Mouse (Mus musculus) MEL (cell line): ENCODE measurements at regions not wholly inside any gene's neighbourhood (a gene's known extent, or its start where the extent isn't known, plus 50 kb on each side); places are given as distances from the start of the nearest gene placed in this dataset.
"Not testable (repeated sequence)": the region's sequence is repeated elsewhere in the genome, so short reads cannot be mapped to it uniquely, and the experiment has no call there.

Experiments
- DNase-seq: peaks from one replicate; pipeline ENCODE4 v3.0.0; 2011; ENCODE audit warnings: low read depth, low spot score
- H3K27ac ChIP-seq: 2 replicates; pipeline ENCODE4 v1.5.1; 2012; ENCODE audit warnings: low read depth, mild to moderate bottlenecking, control low read depth, low read length, moderate library complexity; ENCODE audit not compliant: control insufficient read depth
- H3K27me3 ChIP-seq, 2 experiments: fragments of 150-350 bp in 1 of 2; sonication (generic) in 1 of 2; 2 replicates each; pipeline ENCODE4 v1.6.1; 2012; ENCODE audit warnings: low read length in 2 of 2, mild to moderate bottlenecking in 2 of 2, improper control_type of control experiment in 1 of 2, moderate library complexity in 1 of 2; ENCODE audit not compliant: insufficient read depth in 2 of 2, control insufficient read depth in 1 of 2
- H3K36me3 ChIP-seq, 2 experiments: 2 replicates each; pipeline ENCODE4 v1.6.1; 2012 to 2014; ENCODE audit warnings: low read length in 2 of 2, improper control_type of control experiment in 1 of 2, inconsistent platforms in 1 of 2, mild to moderate bottlenecking in 1 of 2; ENCODE audit not compliant: insufficient read depth in 2 of 2, control insufficient read depth in 1 of 2
- H3K4me1 ChIP-seq, 2 experiments: fragments of 150-350 bp in 1 of 2; sonication (generic) in 1 of 2; 2 replicates each; pipeline ENCODE4 v1.6.1; 2012; ENCODE audit warnings: low read length in 2 of 2, improper control_type of control experiment in 1 of 2, mild to moderate bottlenecking in 1 of 2; ENCODE audit not compliant: insufficient read depth in 2 of 2, control insufficient read depth in 1 of 2
- H3K4me3 ChIP-seq, 2 experiments: fragments of 150-350 bp in 1 of 2; sonication (generic) in 1 of 2; 2 replicates each; pipeline ENCODE4 v1.5.1; 2012; ENCODE audit warnings: low read depth in 2 of 2, low read length in 2 of 2, mild to moderate bottlenecking in 2 of 2, moderate library complexity in 2 of 2, control low read depth in 1 of 2, improper control_type of control experiment in 1 of 2; ENCODE audit not compliant: control insufficient read depth in 1 of 2, insufficient read depth in 1 of 2
- H3K79me2 ChIP-seq: 2 replicates; pipeline ENCODE4 v1.6.1; 2012; ENCODE audit warnings: mild to moderate bottlenecking, low read length, moderate library complexity; ENCODE audit not compliant: control insufficient read depth, poor library complexity, insufficient read depth
- H3K9ac ChIP-seq: 2 replicates; pipeline ENCODE4 v1.6.1; 2012; ENCODE audit warnings: low read depth, mild to moderate bottlenecking, control low read depth, low read length, moderate library complexity; ENCODE audit not compliant: control insufficient read depth, poor library complexity, severe bottlenecking
- H3K9me3 ChIP-seq: fragments of 150-350 bp; sonication (generic); replicated peaks from 2 replicates; pipeline ENCODE4 v1.6.1; 2012; ENCODE audit warnings: mild to moderate bottlenecking, low read length, improper control_type of control experiment, moderate library complexity; ENCODE audit not compliant: insufficient read depth
- BHLHE40 ChIP-seq: IDR thresholded peaks from 2 replicates; pipeline ENCODE4 v1.6.1; 2012; ENCODE audit warnings: low read depth, mild to moderate bottlenecking, inconsistent platforms, low read length, improper control_type of control experiment, borderline replicate concordance
- CHD1 ChIP-seq: IDR thresholded peaks from 2 replicates; pipeline ENCODE4 v1.6.1; 2012; ENCODE audit warnings: low read depth, mild to moderate bottlenecking, inconsistent platforms, low read length, improper control_type of control experiment
- E2F4 ChIP-seq: IDR thresholded peaks from 2 replicates; pipeline ENCODE4 v1.6.1; 2011; ENCODE audit warnings: low read depth, low read length, improper control_type of control experiment, borderline replicate concordance
- ELF1 ChIP-seq: IDR thresholded peaks from 2 replicates; pipeline ENCODE4 v1.6.1; 2014; ENCODE audit warnings: low read depth, mild to moderate bottlenecking, inconsistent platforms, low read length, improper control_type of control experiment, moderate library complexity
- KAT2A ChIP-seq: conservative IDR thresholded peaks from 2 replicates; pipeline ENCODE4 v1.6.1; 2012; ENCODE audit warnings: low read depth, low read length, improper control_type of control experiment, inconsistent platforms
- NELFE ChIP-seq: IDR thresholded peaks from 2 replicates; pipeline ENCODE4 v1.6.1; 2011; ENCODE audit warnings: low read depth, low read length, improper control_type of control experiment
- POLR2A ChIP-seq, 2 experiments: IDR thresholded peaks; 2 replicates each; pipeline ENCODE4 v1.6.1; 2011 to 2012; ENCODE audit warnings: low read length in 2 of 2, mild to moderate bottlenecking in 2 of 2, control low read depth in 1 of 2, improper control_type of control experiment in 1 of 2, low read depth in 1 of 2, moderate library complexity in 1 of 2; ENCODE audit not compliant: control insufficient read depth in 1 of 2, insufficient read depth in 1 of 2, poor library complexity in 1 of 2
- POLR2AphosphoS2 ChIP-seq: IDR thresholded peaks from 2 replicates; pipeline ENCODE4 v1.6.1; 2011; ENCODE audit warnings: low read length, improper control_type of control experiment
- RAD21 ChIP-seq: IDR thresholded peaks from 2 replicates; pipeline ENCODE4 v1.6.1; 2011; ENCODE audit warnings: mild to moderate bottlenecking, low read depth, low read length, improper control_type of control experiment
- TCF12 ChIP-seq: IDR thresholded peaks from 2 replicates; pipeline ENCODE4 v1.6.1; 2014; ENCODE audit warnings: low read depth, mild to moderate bottlenecking, inconsistent platforms, low read length, improper control_type of control experiment, moderate library complexity
- USF1 ChIP-seq: IDR thresholded peaks from 2 replicates; pipeline ENCODE4 v1.6.1; 2014; ENCODE audit warnings: low read depth, mild to moderate bottlenecking, inconsistent platforms, low read length, improper control_type of control experiment, moderate library complexity
- ZC3H11A ChIP-seq: IDR thresholded peaks from 2 replicates; pipeline ENCODE4 v1.6.1; 2012; ENCODE audit warnings: low read depth, mild to moderate bottlenecking, inconsistent platforms, low read length, improper control_type of control experiment
- ZMIZ1 ChIP-seq: IDR thresholded peaks from 2 replicates; pipeline ENCODE4 v1.6.1; 2012; ENCODE audit warnings: low read depth, mild to moderate bottlenecking, inconsistent platforms, low read length, improper control_type of control experiment, moderate library complexity

GRCm38 (mm10) chr3:53761514-53762075 is 83.3 kb upstream of the Gm10985 start:
- no peaks in the 10 kb centered on the region for H3K36me3 ChIP-seq
- H3K27ac ChIP-seq, result no peak overlapping the region
- H3K9ac ChIP-seq, result no peak overlapping the region
- no peak for DNase-seq
- H3K9me3 ChIP-seq, result no peaks in the 10 kb centered on the region
- no peaks in the 10 kb centered on the region for H3K79me2 ChIP-seq
- no peak overlapping the region for H3K4me3 ChIP-seq
- no peak for TF ChIP-seq USF1
- no peak for TF ChIP-seq E2F4
- no peak for TF ChIP-seq CHD1
- H3K4me1 ChIP-seq, result no peaks in the 10 kb centered on the region
- H3K27me3 ChIP-seq, result no peaks in the 10 kb centered on the region

GRCm38 (mm10) chr3:53756115-53756853 is 88.6 kb upstream of the Gm10985 start:
- no peaks in the 10 kb centered on the region for H3K27me3 ChIP-seq
- H3K9me3 ChIP-seq, result no peaks in the 10 kb centered on the region
- no peaks in the 10 kb centered on the region for H3K4me1 ChIP-seq
- no peak overlapping the region for H3K9ac ChIP-seq
- TF ChIP-seq ZMIZ1 (no peak), E2F4 (no peak), RAD21 (no peak), NELFE (no peak), KAT2A (no peak), POLR2AphosphoS2 (no peak)
- no peak for DNase-seq
- no peaks in the 10 kb centered on the region for H3K36me3 ChIP-seq
- no peak overlapping the region for H3K27ac ChIP-seq
- no peaks in the 10 kb centered on the region for H3K79me2 ChIP-seq
- no peak overlapping the region for H3K4me3 ChIP-seq

DNA sequence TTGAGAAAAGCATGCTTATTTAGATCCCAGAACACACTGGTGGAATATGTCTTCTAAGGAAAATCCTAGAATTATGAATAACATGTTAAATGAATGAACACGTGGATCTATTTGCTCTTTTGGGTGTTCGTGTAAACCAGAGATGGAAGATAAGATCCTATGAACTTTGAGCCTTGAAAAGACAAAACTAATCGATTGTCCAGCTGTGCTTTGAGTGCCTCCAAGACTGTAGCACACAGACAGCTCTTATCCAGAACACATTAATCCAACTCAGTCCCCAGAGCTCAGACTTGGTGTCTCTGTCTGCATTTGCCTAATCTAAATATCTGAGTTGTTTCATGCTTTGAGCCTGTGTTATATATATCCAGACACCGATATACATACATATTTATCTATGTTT is 80.0 kb upstream of the Frem2 start:
- Histone ChIP-seq H3K36me3 (no peaks in the 10 kb centered on the region), H3K9me3 (no peaks in the 10 kb centered on the region), H3K4me1 (no peaks in the 10 kb centered on the region), H3K9ac (no peak overlapping the region), H3K79me2 (no peaks in the 10 kb centered on the region), H3K4me3 (no peak overlapping the region), H3K27ac (no peak overlapping the region), H3K27me3 (no peaks in the 10 kb centered on the region)
- no peak for TF ChIP-seq CHD1
- no peak for TF ChIP-seq NELFE
- no peak for TF ChIP-seq POLR2A (IDR thresholded peaks at IDR 0.05; ENCODE audit: control insufficient read depth in 1 of 2, insufficient read depth in 1 of 2, low read depth in 1 of 2, low read length in 2 of 2, poor library complexity in 1 of 2)
- no peak for TF ChIP-seq BHLHE40
- TF ChIP-seq TCF12, result no peak
- TF ChIP-seq ELF1, result no peak
- TF ChIP-seq ZC3H11A, result no peak
- no peak for DNase-seq

DNA sequence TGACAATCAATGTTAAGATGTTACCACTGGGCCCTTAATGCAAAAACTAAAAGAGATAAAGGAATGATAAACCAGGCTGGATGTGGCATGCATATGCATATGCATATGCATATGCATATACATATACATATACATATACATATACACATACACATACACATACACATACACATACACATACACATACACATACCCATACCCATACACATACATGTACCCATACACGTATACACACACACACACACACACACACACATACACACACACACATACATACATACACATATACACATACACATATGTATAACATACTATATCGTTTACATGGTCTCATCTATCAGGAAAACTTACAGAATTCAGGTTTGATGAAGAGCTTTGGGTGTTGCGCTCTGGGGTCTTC is 78.5 kb upstream of the Frem2 start:
- DNase-seq, H3K4me1 ChIP-seq, H3K9ac ChIP-seq, H3K79me2 ChIP-seq, H3K4me3 ChIP-seq, H3K9me3 ChIP-seq, H3K27ac ChIP-seq, H3K36me3 ChIP-seq, H3K27me3 ChIP-seq: not testable (repeated sequence)
